Mouse (Mus musculus): ENCODE data around the gene Txnip. TPM values are rescaled to one million over a fixed set of nuclear protein-coding genes. Genes with fewer than 3 reads are reported as not detected.
"Not testable (repeated sequence)": the region's sequence is repeated elsewhere in the genome, so short reads cannot be mapped to it uniquely, and the experiment has no call there.

Txnip gene
- polyA plus RNA-seq, 1 experiment from 2014 or later = 106 TPM

- Histone ChIP-seq H3K27ac (ENCODE audit: low read depth, low read length) (peak overlapping the region; percentile 96), H3K4me3 (ENCODE audit: low read depth, low read length) (peak overlapping the region; percentile 84), H3K4me1 (ENCODE audit: control insufficient read depth, insufficient read depth, low read length) (peaks cover 32% of the 10 kb centered on the region), H3K9ac (ENCODE audit: low read depth, low read length) (peak overlapping the region; percentile 87), H3K36me3 (ENCODE audit: control insufficient read depth, insufficient read depth, low read length) (no peaks in the 10 kb centered on the region), H3K27me3 (ENCODE audit: control insufficient read depth, insufficient read depth, low read length) (peaks cover 2% of the 10 kb centered on the region; the same call in 1 of the 2 replicates), H3K9me3 (replicated peaks; ENCODE audit: control insufficient read depth, low read length) (no peaks in the 10 kb centered on the region), H3K4me2 (peak overlapping the region; percentile 72)
- no peak for ATAC-seq (replicated peaks; ENCODE audit: insufficient number of reproducible peaks, low FRiP score, low TSS enrichment)
- WGBS (ENCODE audit: insufficient replicate concordance) = 29% methylated on average over 10 of the region's 10 CpGs
These were observed 44.4 kb downstream of the Txnip start for GRCm38 (mm10) chr3:96601941-96602703.

- H3K4me3 ChIP-seq (ENCODE audit: low read depth, low read length) = peak overlapping the region; percentile 84
These were observed 44.9 kb downstream of the Txnip start for GRCm38 (mm10) chr3:96602704-96603084.

DNA sequence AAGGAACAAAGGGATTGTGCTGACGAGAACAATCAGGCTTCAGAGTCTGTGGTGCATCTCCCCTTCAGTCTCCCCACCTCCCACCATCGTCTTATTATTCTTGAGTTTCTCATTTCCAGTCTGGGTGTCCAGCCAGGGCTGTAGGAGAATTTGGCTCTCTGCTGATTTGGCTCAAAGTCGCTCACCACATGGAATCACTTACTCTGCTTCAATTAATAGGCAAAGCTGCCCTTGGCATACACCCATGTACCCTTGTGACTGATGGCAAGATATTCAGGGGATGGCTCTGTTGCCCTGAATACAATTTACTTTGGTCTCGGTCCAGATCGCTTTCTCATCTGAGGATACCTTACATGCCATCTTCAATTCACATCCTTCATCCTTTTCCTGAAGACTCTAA lies 45.6 kb downstream of the Txnip start:
- no peaks in the 10 kb centered on the region for H3K9me3 ChIP-seq (replicated peaks; ENCODE audit: control insufficient read depth, low read length)
- 0 out of 2 replicates have a peak overlapping the region, but pooled peaks have one; percentile 39 for H3K9ac ChIP-seq (ENCODE audit: low read depth, low read length)
- no peak overlapping the region for H3K4me3 ChIP-seq (ENCODE audit: low read depth, low read length)
- no peak overlapping the region for H3K27ac ChIP-seq (ENCODE audit: low read depth, low read length)
- WGBS (ENCODE audit: insufficient replicate concordance) = 77% methylated on average over 5 of the region's 5 CpGs
- no peak for ATAC-seq (replicated peaks; ENCODE audit: insufficient number of reproducible peaks, low FRiP score, low TSS enrichment)
- H3K27me3 ChIP-seq (ENCODE audit: control insufficient read depth, insufficient read depth, low read length) = peaks cover 2% of the 10 kb centered on the region; the same call in 1 of the 2 replicates
- H3K4me1 ChIP-seq (ENCODE audit: control insufficient read depth, insufficient read depth, low read length) = peaks cover 24% of the 10 kb centered on the region
- peak overlapping the region; percentile 72; the same call in 1 of the 2 replicates for H3K4me2 ChIP-seq
- H3K36me3 ChIP-seq (ENCODE audit: control insufficient read depth, insufficient read depth, low read length) = no peaks in the 10 kb centered on the region

More at GRCm38 (mm10) chr3:96602704-96603084, 44.9 kb downstream of the Txnip start:
- WGBS (ENCODE audit: insufficient replicate concordance) = 48% methylated on average over 5 of the region's 5 CpGs
- Histone ChIP-seq H3K4me1 (ENCODE audit: control insufficient read depth, insufficient read depth, low read length) (peaks cover 27% of the 10 kb centered on the region), H3K4me2 (peak overlapping the region; percentile 72), H3K27ac (ENCODE audit: low read depth, low read length) (peak overlapping the region; percentile 96), H3K9ac (ENCODE audit: low read depth, low read length) (peak overlapping the region; percentile 87), H3K27me3 (ENCODE audit: control insufficient read depth, insufficient read depth, low read length) (peaks cover 2% of the 10 kb centered on the region; the same call in 1 of the 2 replicates), H3K36me3 (ENCODE audit: control insufficient read depth, insufficient read depth, low read length) (no peaks in the 10 kb centered on the region), H3K9me3 (replicated peaks; ENCODE audit: control insufficient read depth, low read length) (no peaks in the 10 kb centered on the region)
- no peak for ATAC-seq (replicated peaks; ENCODE audit: insufficient number of reproducible peaks, low FRiP score, low TSS enrichment)

- not testable (repeated sequence) for H3K36me3 ChIP-seq (ENCODE audit: control insufficient read depth, insufficient read depth, low read length); H3K9ac ChIP-seq (ENCODE audit: low read depth, low read length)
- WGBS (ENCODE audit: insufficient replicate concordance) = 78% methylated on average over 3 of the region's 4 CpGs
These were observed 48.2 kb downstream of the Txnip start for GRCm38 (mm10) chr3:96606007-96606406.

DNA sequence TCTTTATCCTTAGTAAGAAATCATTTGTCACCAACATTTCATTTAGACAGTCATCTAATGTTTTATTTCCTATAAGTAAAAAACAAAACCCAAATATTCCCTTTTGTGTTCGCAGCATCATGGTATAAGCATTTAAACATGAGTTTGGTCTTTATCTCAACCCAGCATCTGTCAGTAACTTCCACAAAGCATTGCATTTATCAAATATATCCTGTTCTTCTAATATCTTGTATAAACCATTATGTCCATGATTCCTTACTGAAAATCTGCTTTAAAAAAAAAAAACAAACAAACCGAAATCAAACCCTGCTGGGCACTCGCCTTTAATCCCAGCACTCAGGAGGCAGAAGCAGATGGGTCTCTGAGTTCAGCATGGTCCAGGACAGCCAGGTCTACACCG lies 48.9 kb downstream of the Txnip start:
- Histone ChIP-seq H3K27ac (ENCODE audit: low read depth, low read length) (no peak overlapping the region), H3K4me2 (no peak overlapping the region), H3K36me3 (ENCODE audit: control insufficient read depth, insufficient read depth, low read length) (no peaks in the 10 kb centered on the region), H3K9ac (ENCODE audit: low read depth, low read length) (no peak overlapping the region), H3K27me3 (ENCODE audit: control insufficient read depth, insufficient read depth, low read length) (no peaks in the 10 kb centered on the region), H3K4me3 (ENCODE audit: low read depth, low read length) (no peak overlapping the region), H3K4me1 (ENCODE audit: control insufficient read depth, insufficient read depth, low read length) (peaks cover 21% of the 10 kb centered on the region), H3K9me3 (replicated peaks; ENCODE audit: control insufficient read depth, low read length) (no peaks in the 10 kb centered on the region)
- WGBS (ENCODE audit: insufficient replicate concordance) = 86% methylated on average over 4 of the region's 4 CpGs
- ATAC-seq (replicated peaks; ENCODE audit: insufficient number of reproducible peaks, low FRiP score, low TSS enrichment) = no peak

More at GRCm38 (mm10) chr3:96606007-96606406, 48.2 kb downstream of the Txnip start:
- H3K9me3 ChIP-seq (replicated peaks; ENCODE audit: control insufficient read depth, low read length); H3K27me3 ChIP-seq (ENCODE audit: control insufficient read depth, insufficient read depth, low read length); H3K4me3 ChIP-seq (ENCODE audit: low read depth, low read length); H3K4me2 ChIP-seq; H3K27ac ChIP-seq (ENCODE audit: low read depth, low read length); ATAC-seq (replicated peaks; ENCODE audit: insufficient number of reproducible peaks, low FRiP score, low TSS enrichment): not testable (repeated sequence)
- H3K4me1 ChIP-seq (ENCODE audit: control insufficient read depth, insufficient read depth, low read length) = peaks cover 21% of the 10 kb centered on the region

Other genes with a start within 250 kb of the Txnip start
- 0.43 TPM in 1 of 2 replicates, not detected in the other for gene BC107364, start 105.7 kb upstream of the Txnip start, polyA plus RNA-seq (2014; fragmentation: Nextera tagmentation; extraction: Ambion mirVana)
- 7.4 and 9.3 TPM in 2 replicates for gene Hfe2, start 32.8 kb upstream of the Txnip start, polyA plus RNA-seq (2014; fragmentation: Nextera tagmentation; extraction: Ambion mirVana)
- gene Gm16253, start 19.0 kb downstream of the Txnip start, polyA plus RNA-seq (2014; fragmentation: Nextera tagmentation; extraction: Ambion mirVana) = 1.2 and 1.5 TPM in 2 replicates
- gene Polr3gl, start 36.2 kb downstream of the Txnip start, polyA plus RNA-seq (2014; fragmentation: Nextera tagmentation; extraction: Ambion mirVana) = 21.4 and 23.8 TPM in 2 replicates
- gene Ankrd34a, start 38.7 kb downstream of the Txnip start, polyA plus RNA-seq (2014; fragmentation: Nextera tagmentation; extraction: Ambion mirVana) = 9.0 TPM in 2 replicates
- gene Lix1l, start 43.2 kb downstream of the Txnip start, polyA plus RNA-seq (2014; fragmentation: Nextera tagmentation; extraction: Ambion mirVana) = 6.4 and 6.7 TPM in 2 replicates
- 124 TPM in 2 replicates for gene Rbm8a, start 72.0 kb downstream of the Txnip start, polyA plus RNA-seq (2014; fragmentation: Nextera tagmentation; extraction: Ambion mirVana)
- gene Pex11b, start 77.4 kb downstream of the Txnip start, polyA plus RNA-seq (2014; fragmentation: Nextera tagmentation; extraction: Ambion mirVana) = 37.4 and 37.7 TPM in 2 replicates
- not detected in 2 replicates for gene Gm42957, start 77.5 kb downstream of the Txnip start, polyA plus RNA-seq (2014; fragmentation: Nextera tagmentation; extraction: Ambion mirVana)
- gene Itga10, start 87.6 kb downstream of the Txnip start, polyA plus RNA-seq (2014; fragmentation: Nextera tagmentation; extraction: Ambion mirVana) = 0.54 and 0.83 TPM in 2 replicates
- 0.15 and 0.33 TPM in 2 replicates for gene Ankrd35, start 112.2 kb downstream of the Txnip start, polyA plus RNA-seq (2014; fragmentation: Nextera tagmentation; extraction: Ambion mirVana)
- 26.9 and 30.2 TPM in 2 replicates for gene Pias3, start 138.4 kb downstream of the Txnip start, polyA plus RNA-seq (2014; fragmentation: Nextera tagmentation; extraction: Ambion mirVana)
- 7.4 and 9.3 TPM in 2 replicates for gene Nudt17, start 150.6 kb downstream of the Txnip start, polyA plus RNA-seq (2014; fragmentation: Nextera tagmentation; extraction: Ambion mirVana)
- 31.4 and 32.7 TPM in 2 replicates for gene Polr3c, start 169.7 kb downstream of the Txnip start, polyA plus RNA-seq (2014; fragmentation: Nextera tagmentation; extraction: Ambion mirVana)
- 53.9 and 56.1 TPM in 2 replicates for gene Rnf115, start 169.7 kb downstream of the Txnip start, polyA plus RNA-seq (2014; fragmentation: Nextera tagmentation; extraction: Ambion mirVana)